Mouse (Mus musculus) ES-E14 (cell line): ENCODE data around the gene Sec22c. TPM values are rescaled to one million over a fixed set of nuclear protein-coding genes. Genes with fewer than 3 reads are reported as not detected.

ENCODE experiments used
- DNase-seq: peaks from one replicate; pipeline ENCODE4 v3.0.0-alpha.2; 2013; ENCODE audit warnings: low read depth, low spot score
- H3K27ac ChIP-seq: 2 replicates; pipeline ENCODE4 v1.5.1; 2012; ENCODE audit warnings: low read depth, mild to moderate bottlenecking, low read length, moderate library complexity, mixed read lengths; ENCODE audit not compliant: poor library complexity, insufficient read depth, severe bottlenecking
- H3K36me3 ChIP-seq: 2 replicates; pipeline ENCODE4 v1.6.1; 2012; ENCODE audit warnings: mild to moderate bottlenecking, low read length, moderate library complexity, mixed read lengths; ENCODE audit not compliant: control insufficient read depth, poor library complexity, insufficient read depth, severe bottlenecking
- H3K4me1 ChIP-seq, 2 experiments: fragments of 150-350 bp in 1 of 2; sonication (generic) in 1 of 2; 2 replicates each; pipeline ENCODE4 v1.6.1; 2012; ENCODE audit warnings: low read length in 2 of 2, mild to moderate bottlenecking in 1 of 2, mixed read lengths in 1 of 2; ENCODE audit not compliant: control insufficient read depth in 2 of 2, insufficient read depth in 2 of 2, poor library complexity in 1 of 2
- H3K4me3 ChIP-seq, 2 experiments: fragments of 150-350 bp in 1 of 2; sonication (generic) in 1 of 2; 2 replicates each; pipeline ENCODE4 v1.5.1; 2012; ENCODE audit warnings: low read length in 2 of 2, low read depth in 1 of 2, mild to moderate bottlenecking in 1 of 2, mixed read lengths in 1 of 2; ENCODE audit not compliant: insufficient read depth in 1 of 2, poor library complexity in 1 of 2, severe bottlenecking in 1 of 2
- H3K9ac ChIP-seq: 2 replicates; pipeline ENCODE4 v1.6.1; 2012; ENCODE audit warnings: low read depth, mild to moderate bottlenecking, low read length, mixed read lengths; ENCODE audit not compliant: poor library complexity, insufficient read depth, severe bottlenecking
- H3K9me3 ChIP-seq: fragments of 150-350 bp; sonication (generic); 2 replicates; pipeline ENCODE4 v1.6.1; 2012; ENCODE audit warnings: low read depth, mild to moderate bottlenecking, low read length; ENCODE audit not compliant: control insufficient read depth, insufficient read depth
- CHD2 ChIP-seq: IDR thresholded peaks from 2 replicates; pipeline ENCODE4 v1.6.1; 2014; ENCODE audit warnings: mild to moderate bottlenecking, low read depth, low read length, inconsistent platforms
- HCFC1 ChIP-seq: IDR thresholded peaks from 2 replicates; pipeline ENCODE4 v1.6.1; 2012; ENCODE audit warnings: low read length, inconsistent platforms, borderline replicate concordance; ENCODE audit not compliant: insufficient read depth
- MAFK ChIP-seq: IDR thresholded peaks from 2 replicates; pipeline ENCODE4 v1.6.1; 2014; ENCODE audit warnings: mild to moderate bottlenecking, low read depth, low read length, inconsistent platforms; ENCODE audit not compliant: insufficient read depth
- ZC3H11A ChIP-seq: IDR thresholded peaks from 2 replicates; pipeline ENCODE4 v1.6.1; 2012; ENCODE audit warnings: low read depth, mild to moderate bottlenecking, inconsistent platforms, low read length, borderline replicate concordance
- ZNF384 ChIP-seq: IDR thresholded peaks from 2 replicates; pipeline ENCODE4 v1.6.1; 2012; ENCODE audit warnings: low read depth, low read length, inconsistent platforms
- in situ Hi-C, 2 experiments: fragments of 600-800 bp; cut with MboI; formaldehyde crosslinking; loops; one replicate each; pipeline ENCODE4 v1.15.1; 2025; ENCODE audit warnings: low sequenced_read_pairs in 2 of 2, inconsistent platforms in 1 of 2; ENCODE audit not compliant: unreplicated experiment in 2 of 2
- total RNA-seq: library from RNA; depleted of rRNA; stranded (reverse); fragments of 300-350 nt; gene quantifications from 2 replicates; pipeline ENCODE4 v1.2.3, GENCODE M21; 2012

Sec22c gene
- total RNA-seq, 1 experiment = 11.2 TPM

GRCm38 (mm10) chr9:121664104-121664503 lies 41.2 kb downstream of the Sec22c start:
- Histone ChIP-seq H3K9me3 (no peaks in the 10 kb centered on the region), H3K4me3 (no peak overlapping the region), H3K27ac (no peak overlapping the region), H3K36me3 (no peaks in the 10 kb centered on the region), H3K4me1 (no peaks in the 10 kb centered on the region), H3K9ac (no peak overlapping the region)
- DNase-seq = no peak
- in situ Hi-C loops = no loop called here
- TF ChIP-seq MAFK (no peak), HCFC1 (no peak), CHD2 (no peak), ZC3H11A (no peak), ZNF384 (no peak)

GRCm38 (mm10) chr9:121663467-121663866 lies 41.8 kb downstream of the Sec22c start:
- H3K9ac ChIP-seq = no peak overlapping the region
- H3K27ac ChIP-seq = no peak overlapping the region
- no peak overlapping the region for H3K4me3 ChIP-seq
- in situ Hi-C loops = no loop called here
- H3K4me1 ChIP-seq = no peaks in the 10 kb centered on the region
- no peaks in the 10 kb centered on the region for H3K9me3 ChIP-seq
- no peaks in the 10 kb centered on the region for H3K36me3 ChIP-seq
- no peak for TF ChIP-seq ZC3H11A
- TF ChIP-seq HCFC1 = no peak
- no peak for TF ChIP-seq ZNF384
- no peak for DNase-seq

GRCm38 (mm10) chr9:121659791-121660190 lies 45.5 kb downstream of the Sec22c start:
- no peak overlapping the region for H3K9ac ChIP-seq
- no peak overlapping the region for H3K27ac ChIP-seq
- H3K36me3 ChIP-seq = no peaks in the 10 kb centered on the region
- TF ChIP-seq ZC3H11A (no peak), MAFK (no peak), CHD2 (no peak), HCFC1 (no peak), ZNF384 (no peak)
- no peak overlapping the region for H3K4me3 ChIP-seq
- DNase-seq = no peak
- H3K4me1 ChIP-seq = no peaks in the 10 kb centered on the region
- in situ Hi-C loops = no loop called here
- H3K9me3 ChIP-seq = no peaks in the 10 kb centered on the region

- in situ Hi-C loops = no loop called here
- DNase-seq = no peak
- Histone ChIP-seq H3K36me3 (no peaks in the 10 kb centered on the region), H3K9me3 (no peaks in the 10 kb centered on the region), H3K4me3 (no peak overlapping the region), H3K9ac (no peak overlapping the region), H3K27ac (no peak overlapping the region), H3K4me1 (no peaks in the 10 kb centered on the region)
- TF ChIP-seq ZC3H11A (no peak), MAFK (no peak), CHD2 (no peak), HCFC1 (no peak)
Observed at GRCm38 (mm10) chr9:121658248-121658647, 47.0 kb downstream of the Sec22c start.

GRCm38 (mm10) chr9:121657143-121657542 lies 48.1 kb downstream of the Sec22c start:
- no peaks in the 10 kb centered on the region for H3K4me1 ChIP-seq

More at GRCm38 (mm10) chr9:121657143-121657542, 48.1 kb downstream of the Sec22c start:
- no peak overlapping the region for H3K4me3 ChIP-seq
- in situ Hi-C loops = no loop called here
- TF ChIP-seq MAFK (no peak), ZC3H11A (no peak), HCFC1 (no peak), CHD2 (no peak), ZNF384 (no peak)
- H3K9me3 ChIP-seq = no peaks in the 10 kb centered on the region
- H3K9ac ChIP-seq = no peak overlapping the region
- no peak for DNase-seq
- H3K27ac ChIP-seq = no peak overlapping the region
- no peaks in the 10 kb centered on the region for H3K36me3 ChIP-seq
